Mouse (Mus musculus) hindbrain, embryonic 13.5 days (tissue): ENCODE measurements around the gene Igsf8. TPM values are rescaled to one million over a fixed set of nuclear protein-coding genes. Genes with fewer than 3 reads are reported as not detected.

Source experiments
- ATAC-seq: fragments of 200-750 bp; cut with Nextera tagmentation; 2 replicates; pipeline ENCODE4 v1.8.0; 2017; ENCODE audit warnings: moderate TSS enrichment; ENCODE audit not compliant: low FRiP score
- H3K27ac ChIP-seq: fragments of 300-500 bp; sonication (generic); 2 replicates; pipeline ENCODE4 v1.5.1; 2015; ENCODE audit warnings: inconsistent platforms, mild to moderate bottlenecking, moderate library complexity
- H3K27me3 ChIP-seq: fragments of 300-500 bp; sonication (generic); 2 replicates; pipeline ENCODE4 v1.6.1; 2015; ENCODE audit warnings: mild to moderate bottlenecking, inconsistent platforms
- H3K36me3 ChIP-seq: fragments of 300-500 bp; sonication (generic); 2 replicates; pipeline ENCODE4 v1.6.1; 2015; ENCODE audit warnings: mild to moderate bottlenecking, inconsistent platforms
- H3K4me1 ChIP-seq: fragments of 300-500 bp; sonication (generic); replicated peaks from 2 replicates; pipeline ENCODE4 v1.6.1; 2015; ENCODE audit warnings: inconsistent platforms
- H3K4me2 ChIP-seq: fragments of 300-500 bp; sonication (generic); 2 replicates; pipeline ENCODE4 v1.6.1; 2015; ENCODE audit warnings: inconsistent platforms, mild to moderate bottlenecking, moderate library complexity
- H3K4me3 ChIP-seq: fragments of 300-500 bp; sonication (generic); 2 replicates; pipeline ENCODE4 v1.5.1; 2015; ENCODE audit warnings: mild to moderate bottlenecking, inconsistent platforms
- H3K9ac ChIP-seq: fragments of 300-500 bp; sonication (generic); 2 replicates; pipeline ENCODE4 v1.6.1; 2015; ENCODE audit warnings: mild to moderate bottlenecking, inconsistent platforms
- H3K9me3 ChIP-seq: fragments of 300-500 bp; sonication (generic); 2 replicates; pipeline ENCODE4 v1.6.1; 2016; ENCODE audit warnings: inconsistent platforms
- WGBS: fragments of 180-500 bp; shearing (Covaris S2); methylation state at CpG from one replicate; pipeline ENCODE4 v1.1.7; 2015; 5-methylcytosine and 5-hydroxymethylcytosine counted together
- polyA plus RNA-seq: library from polyadenylated mRNA; unstranded; fragments of >200 nt; fragmentation: Nextera tagmentation; extraction: Ambion mirVana; gene quantifications from 2 replicates; pipeline ENCODE4 v1.2.1, GENCODE M21; 2015

Gene Igsf8
- polyA plus RNA-seq, 1 experiment from 2014 or later = 112 TPM

DNA sequence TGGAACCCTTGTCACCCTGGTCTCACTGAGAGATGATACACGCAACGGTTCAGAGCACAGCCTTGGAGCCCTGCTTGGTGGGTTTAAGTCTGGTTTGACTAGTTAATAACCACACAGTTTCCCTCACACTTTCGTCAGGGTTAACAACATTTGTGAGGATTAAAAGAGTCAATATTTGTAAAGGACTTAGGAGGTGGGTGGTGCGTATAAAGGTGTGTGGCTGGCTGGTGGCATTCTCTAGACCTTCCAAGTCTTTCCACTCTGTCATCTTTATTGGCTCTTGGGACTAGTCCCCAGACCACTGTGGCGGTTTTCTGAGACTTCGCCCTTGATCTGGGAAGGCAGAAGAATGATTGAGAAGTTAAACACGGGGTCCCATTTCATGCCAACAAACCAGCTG, 83.4 kb downstream of the Igsf8 start:
- no peak overlapping the region for H3K4me2 ChIP-seq
- H3K4me3 ChIP-seq = no peak overlapping the region
- no peaks in the 10 kb centered on the region for H3K36me3 ChIP-seq
- peaks cover 19% of the 10 kb centered on the region; the same call in 1 of the 2 replicates for H3K27me3 ChIP-seq
- WGBS = 91% methylated on average over 7 of the region's 7 CpGs
- H3K9ac ChIP-seq = no peak overlapping the region
- H3K4me1 ChIP-seq = peaks cover 40% of the 10 kb centered on the region
- no peak for ATAC-seq
- peak overlapping the region; percentile 8; the same call in 1 of the 2 replicates for H3K27ac ChIP-seq
- H3K9me3 ChIP-seq = no peaks in the 10 kb centered on the region

DNA sequence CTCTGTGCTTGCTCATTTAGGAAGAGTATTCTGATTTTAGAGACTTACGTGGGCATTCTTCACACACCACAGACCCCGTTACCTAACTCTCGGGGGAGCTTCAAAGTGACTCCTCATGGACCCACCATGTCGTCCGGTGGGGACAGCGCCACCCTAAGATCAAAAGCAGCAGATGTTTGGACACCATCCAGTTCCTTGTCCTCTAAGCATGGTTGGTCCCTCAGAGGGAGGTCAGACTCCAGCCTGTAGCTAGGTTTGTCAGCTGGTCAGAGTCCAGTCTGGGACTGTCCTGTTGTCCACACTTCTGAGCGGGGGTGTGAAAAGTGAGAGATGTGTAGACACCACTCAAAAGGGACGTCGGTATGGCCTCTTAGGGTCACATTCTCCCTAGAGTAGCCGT, 85.3 kb downstream of the Igsf8 start:
- 89% methylated on average over 10 of the region's 10 CpGs for WGBS
- ATAC-seq = no peak
- Histone ChIP-seq H3K36me3 (no peaks in the 10 kb centered on the region), H3K4me3 (no peak overlapping the region), H3K9ac (no peak overlapping the region), H3K27me3 (0 out of 2 replicates have a peak, but pooled peaks cover 12% of the 10 kb centered on the region), H3K9me3 (no peaks in the 10 kb centered on the region), H3K27ac (no peak overlapping the region), H3K4me2 (no peak overlapping the region), H3K4me1 (peaks cover 45% of the 10 kb centered on the region)

DNA sequence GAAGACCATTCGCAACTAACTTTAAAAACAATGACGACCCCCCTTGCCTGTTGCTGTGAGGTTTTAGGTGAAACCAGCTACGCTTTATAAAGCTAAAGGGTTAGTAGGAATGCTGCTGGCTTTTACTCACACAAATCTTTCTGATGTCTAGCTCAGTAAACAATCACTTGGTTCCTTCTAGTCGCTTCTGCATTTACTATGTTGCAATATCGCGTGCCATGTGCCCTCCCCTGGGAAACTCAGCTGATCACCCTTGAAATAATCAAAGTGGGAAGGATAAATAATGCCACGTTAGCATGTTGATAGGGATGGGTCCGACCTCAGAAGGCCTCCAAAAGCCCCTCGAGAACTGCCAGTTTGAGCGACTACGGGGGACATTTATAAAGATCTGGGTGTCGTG, 85.9 kb downstream of the Igsf8 start:
- Histone ChIP-seq H3K4me1 (peaks cover 47% of the 10 kb centered on the region), H3K36me3 (no peaks in the 10 kb centered on the region), H3K27ac (peak overlapping the region; percentile 30), H3K27me3 (0 out of 2 replicates have a peak, but pooled peaks cover 6% of the 10 kb centered on the region), H3K4me3 (no peak overlapping the region), H3K9me3 (no peaks in the 10 kb centered on the region), H3K4me2 (no peak overlapping the region), H3K9ac (no peak overlapping the region)
- ATAC-seq = no peak
- WGBS = 83% methylated on average over 12 of the region's 12 CpGs

DNA sequence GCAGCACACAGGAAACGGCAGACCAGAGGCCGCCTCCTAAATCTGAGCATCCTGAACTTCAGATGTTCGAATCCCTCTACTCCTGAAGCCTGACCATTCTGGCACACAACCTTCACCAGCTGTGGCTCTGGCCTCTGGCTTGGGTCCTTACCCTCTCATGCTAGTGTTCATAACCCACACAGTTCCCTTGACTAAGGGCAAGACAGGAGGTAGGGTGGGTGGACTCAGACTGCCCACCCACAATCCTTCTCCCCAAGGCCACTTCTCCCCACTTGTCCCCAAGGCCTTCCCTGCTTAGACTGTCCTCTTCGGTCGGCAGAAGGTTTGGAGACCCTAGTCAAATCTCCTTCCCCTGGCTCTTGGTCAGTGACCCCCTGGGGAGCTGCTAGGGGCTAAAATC, 88.1 kb downstream of the Igsf8 start:
- Histone ChIP-seq H3K4me3 (no peak overlapping the region), H3K27me3 (0 out of 2 replicates have a peak, but pooled peaks cover 3% of the 10 kb centered on the region), H3K4me2 (peak overlapping the region; percentile 14; the same call in 1 of the 2 replicates), H3K36me3 (no peaks in the 10 kb centered on the region), H3K9me3 (no peaks in the 10 kb centered on the region), H3K9ac (0 out of 2 replicates have a peak overlapping the region, but pooled peaks have one; percentile 25), H3K4me1 (peaks cover 50% of the 10 kb centered on the region), H3K27ac (peak overlapping the region; percentile 89)
- WGBS = 49% methylated on average over 5 of the region's 5 CpGs
- ATAC-seq = peak; percentile 36

DNA sequence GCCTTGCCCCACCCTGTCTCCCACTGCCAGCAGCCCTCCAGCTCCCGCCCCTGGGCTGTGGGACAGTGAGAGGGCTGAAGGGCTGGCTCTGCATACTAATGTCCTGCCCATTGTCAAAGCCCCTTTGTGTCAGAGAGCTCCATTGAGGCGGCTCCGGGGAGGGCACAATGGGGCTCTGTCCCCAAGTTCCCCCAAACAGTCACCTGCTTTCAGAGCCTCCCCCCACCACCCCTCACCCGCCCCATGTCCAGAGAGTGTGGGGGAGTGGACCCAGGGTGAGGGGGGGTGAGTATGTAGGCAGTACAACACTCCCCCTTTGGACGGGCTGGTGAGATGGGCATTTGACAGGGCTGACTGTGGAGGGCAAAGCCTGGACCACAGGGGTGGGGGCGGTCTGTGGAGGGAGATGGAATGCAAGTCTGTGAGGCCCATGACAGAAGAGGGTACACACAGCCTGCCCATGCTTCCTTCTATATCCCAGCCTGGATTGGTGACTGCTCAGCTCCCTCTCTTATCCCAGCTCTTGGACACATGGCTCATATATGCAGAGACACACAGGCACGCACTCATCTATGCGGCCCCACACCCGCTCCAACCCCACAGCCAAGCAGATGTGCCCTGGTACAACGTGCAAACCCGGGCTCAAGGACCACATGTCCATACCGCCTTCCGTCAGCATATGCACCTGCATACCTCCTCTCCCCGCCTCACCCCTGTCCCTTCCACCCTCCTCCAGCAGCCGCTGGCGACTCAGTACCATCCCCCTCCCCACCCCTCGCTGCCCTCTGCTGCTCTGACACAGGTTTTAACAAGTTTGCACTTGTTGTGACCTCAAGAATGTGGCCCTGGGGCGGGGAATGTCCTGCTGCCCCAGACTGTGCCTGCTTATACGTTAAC, 88.7 kb downstream of the Igsf8 start:
- peak; percentile 96 for ATAC-seq
- peak overlapping the region; percentile 44; the same call in 1 of the 2 replicates for H3K9ac ChIP-seq
- H3K27ac ChIP-seq = peak overlapping the region; percentile 89
- H3K4me2 ChIP-seq = peak overlapping the region; percentile 38
- H3K36me3 ChIP-seq = no peaks in the 10 kb centered on the region
- H3K4me1 ChIP-seq = peaks cover 56% of the 10 kb centered on the region
- WGBS = 6% methylated on average over 19 of the region's 19 CpGs
- H3K4me3 ChIP-seq = no peak overlapping the region
- 0 out of 2 replicates have a peak, but pooled peaks cover 3% of the 10 kb centered on the region for H3K27me3 ChIP-seq
- H3K9me3 ChIP-seq = no peaks in the 10 kb centered on the region

DNA sequence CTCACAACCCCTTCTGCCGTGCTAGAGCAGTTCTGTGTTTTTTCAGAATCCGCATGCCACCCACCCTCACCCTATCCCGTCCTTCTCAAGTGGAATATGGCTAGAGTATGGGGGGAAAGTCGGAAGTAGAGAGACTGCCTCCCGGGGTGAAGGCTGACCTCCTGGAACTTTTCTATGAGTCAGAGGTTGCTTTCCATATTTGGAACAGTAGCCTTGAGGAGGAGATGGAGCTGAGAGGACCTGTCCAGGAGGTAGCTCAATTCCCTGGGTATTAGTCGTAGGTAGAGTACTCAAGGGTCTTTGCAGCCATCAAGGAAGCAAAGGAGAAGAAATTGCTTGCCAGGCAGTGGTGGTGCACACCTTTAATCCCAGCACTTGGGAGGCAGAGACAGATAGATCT, 90.6 kb downstream of the Igsf8 start:
- Histone ChIP-seq H3K36me3 (no peaks in the 10 kb centered on the region), H3K9me3 (no peaks in the 10 kb centered on the region), H3K4me2 (no peak overlapping the region), H3K4me1 (peaks cover 71% of the 10 kb centered on the region), H3K27ac (no peak overlapping the region), H3K9ac (no peak overlapping the region), H3K4me3 (no peak overlapping the region), H3K27me3 (0 out of 2 replicates have a peak, but pooled peaks cover 3% of the 10 kb centered on the region)
- no peak for ATAC-seq
- WGBS = 73% methylated on average over 6 of the region's 6 CpGs

DNA sequence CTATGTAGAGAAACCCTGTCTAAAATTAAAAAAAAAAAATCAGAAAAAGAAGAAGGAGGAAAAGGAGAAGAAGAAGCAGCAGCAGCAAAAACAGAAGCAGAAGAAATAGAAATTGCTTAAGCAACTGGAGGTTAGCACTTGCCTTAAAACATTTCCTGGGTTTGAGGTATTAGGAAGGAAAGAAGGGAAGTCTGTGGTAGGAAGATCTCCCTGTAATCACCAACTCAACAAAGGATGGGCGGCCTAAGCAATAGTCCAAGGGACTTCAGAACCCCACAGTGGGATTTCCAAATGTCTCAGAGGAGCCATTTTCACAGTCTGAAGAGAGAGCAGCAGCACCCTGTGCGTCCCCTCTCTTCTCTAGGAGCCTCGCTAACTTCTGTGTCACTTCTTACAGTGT, 91.0 kb downstream of the Igsf8 start:
- Histone ChIP-seq H3K4me2 (no peak overlapping the region), H3K27ac (no peak overlapping the region), H3K9ac (no peak overlapping the region), H3K4me1 (peaks cover 76% of the 10 kb centered on the region), H3K27me3 (0 out of 2 replicates have a peak, but pooled peaks cover 3% of the 10 kb centered on the region), H3K4me3 (no peak overlapping the region), H3K36me3 (no peaks in the 10 kb centered on the region), H3K9me3 (no peaks in the 10 kb centered on the region)
- 86% methylated on average over 3 of the region's 3 CpGs for WGBS
- no peak for ATAC-seq

DNA sequence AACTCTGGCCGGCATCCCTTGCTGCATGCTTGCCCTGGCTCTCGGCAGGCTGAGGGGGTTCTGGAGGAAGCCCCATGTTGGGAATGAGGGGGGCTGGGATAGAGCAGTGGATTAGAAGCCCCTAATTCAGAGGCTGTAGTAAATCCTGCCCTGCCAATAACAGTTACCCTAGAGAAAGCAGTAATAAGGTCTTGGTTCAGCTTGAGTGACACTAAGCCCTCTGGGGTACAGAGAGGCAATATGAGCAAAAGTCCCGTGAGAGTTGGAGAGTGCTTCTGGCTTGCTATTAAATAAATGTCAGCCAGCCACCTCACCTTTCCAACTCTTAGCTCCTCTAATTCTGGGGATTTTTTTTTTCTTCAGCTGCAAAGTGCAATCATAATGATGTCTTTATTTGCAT, 93.9 kb downstream of the Igsf8 start:
- H3K4me2 ChIP-seq = no peak overlapping the region
- no peaks in the 10 kb centered on the region for H3K9me3 ChIP-seq
- no peak overlapping the region for H3K4me3 ChIP-seq
- 36% methylated on average over 3 of the region's 3 CpGs for WGBS
- ATAC-seq = no peak
- 0 out of 2 replicates have a peak, but pooled peaks cover 3% of the 10 kb centered on the region for H3K27me3 ChIP-seq
- H3K4me1 ChIP-seq = peaks cover 67% of the 10 kb centered on the region
- H3K36me3 ChIP-seq = no peaks in the 10 kb centered on the region
- H3K9ac ChIP-seq = peak overlapping the region; percentile 39; the same call in 1 of the 2 replicates
- peak overlapping the region; percentile 60 for H3K27ac ChIP-seq

DNA sequence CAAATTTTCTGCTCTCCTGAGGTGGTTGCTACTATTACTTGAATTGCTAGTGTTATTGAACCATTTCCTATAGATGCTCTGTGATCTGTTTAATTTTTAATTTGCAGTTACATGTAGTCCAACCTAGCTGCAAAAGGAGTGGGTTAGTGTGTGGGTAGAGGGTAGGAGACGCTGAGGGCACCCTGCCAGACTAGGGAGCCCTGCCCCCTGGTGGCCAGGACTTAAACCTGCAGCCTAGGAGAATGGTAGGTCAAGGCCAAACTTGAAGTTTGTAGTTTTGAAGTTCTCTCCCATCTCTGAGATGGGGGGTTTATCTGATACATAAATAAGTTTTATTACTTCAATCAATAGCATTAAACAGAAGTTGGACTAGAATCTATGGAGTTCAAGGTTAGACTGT, 96.1 kb downstream of the Igsf8 start:
- peak; percentile 63; the same call in 1 of the 2 replicates for ATAC-seq
- WGBS = 3% methylated on average over 1 of the region's 1 CpGs
- 0 out of 2 replicates have a peak, but pooled peaks cover 3% of the 10 kb centered on the region for H3K27me3 ChIP-seq

DNA sequence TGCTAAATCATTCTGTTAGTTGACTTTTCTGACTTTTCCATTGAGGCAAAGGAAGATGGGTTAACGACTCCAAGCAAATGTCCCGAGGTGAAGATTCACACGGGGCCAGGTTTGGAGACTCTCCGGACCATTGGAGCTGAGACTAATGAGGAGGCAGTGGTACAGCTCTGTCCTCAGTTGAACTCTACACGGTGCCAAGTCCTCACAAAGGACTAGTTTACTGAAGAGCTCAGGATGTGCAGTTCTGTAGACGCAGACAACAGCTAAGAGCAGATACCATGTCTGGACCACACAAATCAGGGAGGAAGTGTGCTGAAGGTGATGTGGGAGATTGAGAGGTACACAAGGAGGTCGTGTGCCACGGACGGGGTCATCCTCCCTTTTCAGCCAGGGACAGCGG, 96.9 kb downstream of the Igsf8 start:
- WGBS = 60% methylated on average over 10 of the region's 10 CpGs
- H3K9me3 ChIP-seq = no peaks in the 10 kb centered on the region
- no peak for ATAC-seq
- peaks cover 41% of the 10 kb centered on the region for H3K4me1 ChIP-seq
- H3K27ac ChIP-seq = no peak overlapping the region
- H3K4me3 ChIP-seq = no peak overlapping the region
- no peaks in the 10 kb centered on the region for H3K27me3 ChIP-seq
- no peaks in the 10 kb centered on the region for H3K36me3 ChIP-seq
- no peak overlapping the region for H3K9ac ChIP-seq
- no peak overlapping the region for H3K4me2 ChIP-seq

More for the DNA sequence above, 96.1 kb downstream of the Igsf8 start:
- Histone ChIP-seq H3K4me2 (no peak overlapping the region), H3K4me3 (no peak overlapping the region), H3K36me3 (no peaks in the 10 kb centered on the region), H3K27ac (no peak overlapping the region), H3K4me1 (peaks cover 49% of the 10 kb centered on the region), H3K9ac (no peak overlapping the region), H3K9me3 (no peaks in the 10 kb centered on the region)

DNA sequence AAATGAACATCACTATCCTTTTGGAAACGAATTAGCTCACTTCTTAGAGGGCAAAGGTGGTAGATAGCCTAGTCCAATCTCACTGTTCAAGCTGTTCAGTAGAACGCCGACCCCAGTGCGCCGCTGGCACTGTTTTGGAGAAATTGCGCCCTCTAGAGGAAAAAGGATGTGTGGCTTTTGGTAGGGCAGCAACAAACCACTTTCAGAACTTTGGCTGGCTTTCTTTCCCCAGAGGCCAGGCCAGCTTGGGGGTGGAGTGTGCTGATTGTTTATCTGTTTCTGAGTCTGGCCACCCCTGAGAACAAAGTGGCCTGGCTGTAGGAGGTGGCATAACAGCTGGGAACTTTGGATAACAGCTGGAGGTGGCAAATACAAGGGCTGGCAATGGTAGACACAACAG, 103.2 kb downstream of the Igsf8 start:
- ATAC-seq = 0 out of 2 replicates have a peak, but pooled peaks have one; percentile 41
- Histone ChIP-seq H3K27me3 (no peaks in the 10 kb centered on the region), H3K27ac (no peak overlapping the region), H3K4me2 (no peak overlapping the region), H3K4me3 (no peak overlapping the region), H3K4me1 (0 out of 2 replicates have a peak, but pooled peaks cover 7% of the 10 kb centered on the region), H3K9ac (no peak overlapping the region), H3K9me3 (no peaks in the 10 kb centered on the region), H3K36me3 (no peaks in the 10 kb centered on the region; the same call in 1 of the 2 replicates)
- WGBS = 18% methylated on average over 6 of the region's 6 CpGs

DNA sequence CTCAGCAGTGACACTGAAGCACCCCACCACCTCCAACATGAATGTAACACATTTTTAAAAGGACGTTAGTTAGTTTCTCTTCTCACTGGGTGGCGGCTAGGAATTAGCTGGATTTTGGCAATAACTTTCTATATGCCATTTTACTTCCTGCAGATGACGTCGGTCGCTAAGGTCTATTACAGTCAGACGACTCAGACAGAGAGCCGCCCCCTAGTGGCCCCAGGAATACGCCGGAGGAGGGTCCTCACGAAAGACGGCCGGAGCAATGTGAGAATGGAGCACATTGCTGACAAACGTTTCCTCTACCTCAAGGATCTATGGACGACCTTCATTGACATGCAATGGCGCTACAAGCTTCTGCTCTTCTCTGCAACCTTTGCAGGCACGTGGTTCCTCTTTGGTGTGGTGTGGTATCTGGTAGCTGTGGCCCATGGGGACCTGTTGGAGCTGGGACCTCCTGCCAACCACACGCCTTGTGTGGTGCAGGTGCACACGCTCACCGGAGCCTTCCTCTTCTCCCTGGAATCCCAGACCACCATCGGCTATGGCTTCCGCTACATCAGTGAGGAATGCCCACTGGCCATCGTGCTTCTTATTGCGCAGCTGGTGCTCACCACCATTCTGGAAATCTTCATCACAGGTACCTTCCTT, 107.5 kb downstream of the Igsf8 start:
- ATAC-seq = peak; percentile 37; the same call in 1 of the 2 replicates
- no peak overlapping the region for H3K9ac ChIP-seq
- no peaks in the 10 kb centered on the region; the same call in 1 of the 2 replicates for H3K36me3 ChIP-seq
- WGBS = 27% methylated on average over 23 of the region's 23 CpGs
- H3K27ac ChIP-seq = no peak overlapping the region
- no peaks in the 10 kb centered on the region for H3K9me3 ChIP-seq
- no peaks in the 10 kb centered on the region for H3K27me3 ChIP-seq
- H3K4me1 ChIP-seq = 0 out of 2 replicates have a peak, but pooled peaks cover 7% of the 10 kb centered on the region
- no peak overlapping the region for H3K4me3 ChIP-seq
- peak overlapping the region; percentile 34 for H3K4me2 ChIP-seq
